19 mouse cellular contexts compared by ENCODE assay signal in genomic region chrX:47182902-47183301, GRCm38 (mm10).
"Had no signal": no experiment of that assay in that cellular context is flagged by ENCODE, and none has a peak within 500 bp of the region (broad histone marks: within the 10 kb centered on the region; RNA-seq: fewer than 3 reads in every experiment).

No protein-coding gene starts in this region.

- H3K9ac ChIP-seq: lung, embryonic 14.5 days; midbrain, embryonic 12.5 days; neural tube, embryonic 13.5 days; neural tube, embryonic 15.5 days had no signal

- H3K4me3 ChIP-seq: midbrain, embryonic 10.5 days; midbrain, embryonic 12.5 days; myocyte; neural tube, embryonic 13.5 days; neural tube, embryonic 15.5 days had no signal

- DNase-seq: lung, adult 18-20 months; lung, embryonic 14.5 days; lung, postnatal 10 days; lung, postnatal 4 days; midbrain, embryonic 14.5 days; retina, postnatal 1 day; right cerebral cortex, adult 18-20 months; right cerebral cortex, postnatal 25 days; right cerebral cortex, postnatal 4 days; spleen, adult 18-20 months; thymus, adult 2 months; thymus, postnatal 25 days; thymus, postnatal 4 days had no signal

- ATAC-seq: midbrain, embryonic 16.5 days had no signal

- H3K27ac ChIP-seq: midbrain, embryonic 10.5 days; midbrain, embryonic 12.5 days; neural tube, embryonic 13.5 days; neural tube, embryonic 15.5 days had no signal

- H3K4me2 ChIP-seq: lung, embryonic 14.5 days; midbrain, embryonic 12.5 days; neural tube, embryonic 13.5 days; neural tube, embryonic 15.5 days had no signal

- H3K4me1 ChIP-seq: midbrain, embryonic 10.5 days; midbrain, embryonic 12.5 days; neural tube, embryonic 13.5 days; neural tube, embryonic 15.5 days had no signal

- H3K9me3 ChIP-seq: midbrain, embryonic 10.5 days; midbrain, embryonic 12.5 days; neural tube, embryonic 13.5 days; neural tube, embryonic 15.5 days had no signal

- H3K36me3 ChIP-seq: midbrain, embryonic 10.5 days; midbrain, embryonic 12.5 days; neural tube, embryonic 13.5 days; neural tube, embryonic 15.5 days had no signal

- H3K27me3 ChIP-seq: midbrain, embryonic 12.5 days; neural tube, embryonic 13.5 days; neural tube, embryonic 15.5 days had no signal
